Mouse (Mus musculus): Measurements from ENCODE around the gene Castor1. TPM values are rescaled to one million over a fixed set of nuclear protein-coding genes. Genes with fewer than 3 reads are reported as not detected.

The Castor1 gene
- total and polyA plus RNA-seq, 3 experiments, result 4.7 to 23.7 (median 13.0) TPM

DNA sequence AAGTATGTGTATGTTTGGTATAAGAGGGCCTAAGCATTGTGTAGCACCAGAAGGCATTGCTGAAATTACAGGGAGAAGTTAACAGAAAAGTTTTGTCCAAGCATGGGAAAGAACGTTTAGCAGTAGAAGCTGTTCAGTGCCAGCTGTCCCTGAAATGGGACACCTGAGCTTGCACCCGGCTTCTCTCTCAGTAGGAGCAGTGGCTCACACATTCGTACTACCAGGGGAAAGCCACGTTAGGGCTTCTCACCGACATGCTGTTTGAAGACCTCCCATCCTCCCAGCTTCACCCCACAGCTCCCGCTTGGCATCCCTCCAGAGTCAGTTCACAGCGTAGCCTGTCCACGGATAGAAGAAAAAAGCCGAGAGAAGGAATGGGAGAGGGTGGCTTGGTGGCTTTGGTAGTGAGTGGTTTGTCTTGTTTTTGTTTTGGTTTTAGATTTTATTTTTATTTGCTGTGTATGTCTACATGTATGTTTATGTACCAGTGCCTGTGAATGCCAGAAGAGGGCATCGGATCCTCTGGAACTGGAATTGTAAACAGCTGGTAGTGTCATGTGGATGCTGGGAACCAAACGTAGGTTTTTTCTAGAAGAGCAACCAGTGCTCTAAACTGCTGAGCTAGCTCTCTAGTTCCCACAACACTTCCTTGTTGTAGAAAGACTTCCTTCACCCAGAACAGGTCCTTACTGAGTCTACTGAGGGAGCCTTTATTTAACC, 15.9 kb upstream of the Castor1 start:
- no peak overlapping the region for H3K27ac ChIP-seq (ENCODE audit: insufficient read depth, low read depth)
- TF ChIP-seq EP300 (IDR thresholded peaks at IDR 0.05; ENCODE audit: low read length) (no peak), TBP (conservative IDR thresholded peaks at IDR 0.05; ENCODE audit: low read depth, low read length) (no peak), BHLHE40 (IDR thresholded peaks at IDR 0.05; ENCODE audit: low read depth, low read length) (no peak), USF1 (IDR thresholded peaks at IDR 0.05; ENCODE audit: low read depth, low read length) (no peak), NELFE (IDR thresholded peaks at IDR 0.05; ENCODE audit: low read depth, low read length) (no peak), MAX (IDR thresholded peaks at IDR 0.05; ENCODE audit: low read length) (no peak), USF2 (conservative IDR thresholded peaks at IDR 0.05; ENCODE audit: low read depth, low read length) (no peak), ELF1 (IDR thresholded peaks at IDR 0.05; ENCODE audit: low read depth, low read length) (no peak), NRF1 (IDR thresholded peaks at IDR 0.05; ENCODE audit: low read depth, low read length) (no peak), MAFK (IDR thresholded peaks at IDR 0.05; ENCODE audit: insufficient replicate concordance, low read length) (no peak), JUN (IDR thresholded peaks at IDR 0.05; ENCODE audit: insufficient read depth, low read depth, low read length) (no peak), ZNF384 (IDR thresholded peaks at IDR 0.05; ENCODE audit: low read depth, low read length) (no peak)
- H3K27me3 ChIP-seq (replicated peaks), result no peaks in the 10 kb centered on the region
- H3K4me3 ChIP-seq (replicated peaks in 1 of 3; ENCODE audit: low read depth in 2 of 3, low read length in 2 of 3, poor library complexity in 1 of 3), result no peak overlapping the region
- peaks cover 20 to 92% of the 10 kb centered on the region in 2 experiments for H3K4me1 ChIP-seq (ENCODE audit: control insufficient read depth in 1 of 2, insufficient read depth in 2 of 2)
- DNase-seq (ENCODE audit: extremely low read depth), result no peak
- no peak overlapping the region for H3K4me2 ChIP-seq (ENCODE audit: insufficient read depth, low read depth, poor library complexity, severe bottlenecking)
- dilution Hi-C loops (cut with MboI; ENCODE audit: extremely low pct_ligation_motif_present, extremely low pct_unique_long_range_greater_than_20kb, low sequenced_read_pairs), result no loop called here
- H3K9me3 ChIP-seq (replicated peaks; ENCODE audit: low read length), result no peaks in the 10 kb centered on the region
- H3K9ac ChIP-seq (ENCODE audit: insufficient read depth, low read depth), result no peak overlapping the region
- H3K79me2 ChIP-seq (replicated peaks; ENCODE audit: control insufficient read depth, extremely low read depth, insufficient read depth, poor library complexity, severe bottlenecking), result peaks cover 3% of the 10 kb centered on the region
- H3K36me3 ChIP-seq (replicated peaks in 1 of 2; ENCODE audit: control insufficient read depth in 1 of 2, insufficient read depth in 1 of 2, low read length in 1 of 2), result peaks cover 8 to 42% of the 10 kb centered on the region in 2 experiments
- in situ Hi-C loops (cut with MboI; ENCODE audit: low pct_ligation_motif_present, low pct_unique_long_range_greater_than_20kb, low sequenced_read_pairs), result no loop called here

DNA sequence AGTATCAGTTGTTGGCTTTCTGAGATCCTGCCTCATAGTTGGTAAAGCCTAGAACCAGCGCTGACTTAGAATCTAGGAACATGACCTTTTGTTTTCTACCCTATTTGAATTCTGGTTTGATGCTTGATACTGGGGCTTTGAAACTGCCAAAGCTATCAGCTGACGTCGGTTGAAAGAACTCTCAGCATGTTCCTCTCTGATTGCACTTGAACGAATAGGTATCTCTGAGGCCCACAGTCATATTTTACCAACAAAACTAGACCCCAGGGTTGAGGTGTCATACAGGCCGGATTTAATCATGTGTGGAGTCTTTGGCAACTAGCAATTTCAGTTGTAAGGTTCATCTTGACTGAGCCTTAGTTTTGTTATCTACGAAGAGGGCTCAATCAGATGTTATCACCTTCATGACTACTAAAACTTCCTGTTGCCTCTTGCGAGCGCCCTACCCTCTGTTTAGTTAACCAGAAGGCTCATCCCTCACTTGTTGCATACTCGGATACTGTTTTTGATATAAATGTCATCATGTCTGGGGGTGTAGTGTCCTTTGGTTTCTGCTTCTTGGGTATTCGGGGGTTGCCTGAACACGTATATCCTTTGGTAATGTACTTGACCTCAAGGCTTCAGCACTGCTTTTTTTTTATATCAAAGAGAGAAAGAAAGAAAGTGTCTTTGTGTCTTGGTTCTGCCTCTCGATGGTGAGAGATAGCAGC, 14.9 kb upstream of the Castor1 start:
- Histone ChIP-seq H3K4me3 (replicated peaks in 1 of 3; ENCODE audit: low read depth in 2 of 3, low read length in 2 of 3, poor library complexity in 1 of 3) (no peak overlapping the region), H3K9me3 (replicated peaks; ENCODE audit: low read length) (no peaks in the 10 kb centered on the region), H3K27ac (ENCODE audit: insufficient read depth, low read depth) (no peak overlapping the region), H3K36me3 (replicated peaks in 1 of 2; ENCODE audit: control insufficient read depth in 1 of 2, insufficient read depth in 1 of 2, low read length in 1 of 2) (peaks cover 16 to 49% of the 10 kb centered on the region in 2 experiments), H3K79me2 (replicated peaks; ENCODE audit: control insufficient read depth, extremely low read depth, insufficient read depth, poor library complexity, severe bottlenecking) (peaks cover 3% of the 10 kb centered on the region), H3K4me1 (ENCODE audit: control insufficient read depth in 1 of 2, insufficient read depth in 2 of 2) (peaks cover 11 to 82% of the 10 kb centered on the region in 2 experiments), H3K9ac (ENCODE audit: insufficient read depth, low read depth) (no peak overlapping the region), H3K4me2 (ENCODE audit: insufficient read depth, low read depth, poor library complexity, severe bottlenecking) (peak overlapping the region; percentile 0; the same call in 1 of the 2 replicates), H3K27me3 (replicated peaks) (no peaks in the 10 kb centered on the region)
- no peak for DNase-seq (ENCODE audit: extremely low read depth)
- dilution Hi-C loops (cut with MboI; ENCODE audit: extremely low pct_ligation_motif_present, extremely low pct_unique_long_range_greater_than_20kb, low sequenced_read_pairs) (no loop called here), in situ Hi-C loops (cut with MboI; ENCODE audit: low pct_ligation_motif_present, low pct_unique_long_range_greater_than_20kb, low sequenced_read_pairs) (no loop called here)
- TF ChIP-seq NRF1 (IDR thresholded peaks at IDR 0.05; ENCODE audit: low read depth, low read length), result no peak
- no peak for TF ChIP-seq MYC (IDR thresholded peaks at IDR 0.05; ENCODE audit: low read depth, low read length)
- TF ChIP-seq SMC3 (IDR thresholded peaks at IDR 0.05; ENCODE audit: low read depth, low read length), result no peak
- no peak for TF ChIP-seq MAFK (IDR thresholded peaks at IDR 0.05; ENCODE audit: insufficient replicate concordance, low read length)
- TF ChIP-seq CTCF (conservative IDR thresholded peaks at IDR 0.05 in 1 of 2, IDR thresholded peaks at IDR 0.05 in 1 of 2; ENCODE audit: low read depth in 2 of 2, low read length in 2 of 2), result no peak
- no peak for TF ChIP-seq ZMIZ1 (IDR thresholded peaks at IDR 0.05; ENCODE audit: low read depth, low read length)
- TF ChIP-seq KAT2A (IDR thresholded peaks at IDR 0.05; ENCODE audit: insufficient replicate concordance, low read length), result no peak
- TF ChIP-seq BHLHE40 (IDR thresholded peaks at IDR 0.05; ENCODE audit: low read depth, low read length), result no peak
- TF ChIP-seq USF2 (conservative IDR thresholded peaks at IDR 0.05; ENCODE audit: low read depth, low read length), result no peak
- no peak for TF ChIP-seq RCOR1 (conservative IDR thresholded peaks at IDR 0.05; ENCODE audit: low read depth, low read length)
- TF ChIP-seq ETS1 (conservative IDR thresholded peaks at IDR 0.05; ENCODE audit: low read depth, low read length), result no peak
- no peak for TF ChIP-seq IRF4 (IDR thresholded peaks at IDR 0.05; ENCODE audit: low read depth, low read length)
- TF ChIP-seq MAX (IDR thresholded peaks at IDR 0.05; ENCODE audit: low read length), result no peak
